Mouse (Mus musculus): ENCODE measurements around the gene Rnf222. TPM values are rescaled to one million over a fixed set of nuclear protein-coding genes. Genes with fewer than 3 reads are reported as not detected.
A peak's percentile ranks its signal among the peaks of the same experiment; 100 is the strongest.

Gene Rnf222
- polyA plus RNA-seq, 1 experiment, result not detected

DNA sequence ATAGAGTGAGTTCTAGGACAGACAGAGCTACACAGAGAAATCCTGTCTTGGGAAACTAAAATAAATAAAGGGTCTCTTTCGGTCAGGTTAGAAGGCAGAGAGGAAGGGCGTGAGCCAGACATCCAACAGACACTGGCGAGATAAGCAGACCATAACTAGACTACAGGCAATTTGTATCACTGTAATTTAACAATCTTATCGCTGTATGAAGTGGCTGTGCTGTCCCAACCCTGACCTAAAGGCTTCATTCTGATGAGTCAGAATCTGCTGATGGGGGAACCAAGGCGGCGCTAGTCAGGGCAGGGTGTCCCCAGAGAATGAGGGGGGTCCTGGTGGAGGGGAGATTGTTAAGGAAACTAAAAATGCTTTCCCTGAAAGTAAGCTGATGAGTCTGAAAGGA is 10.4 kb downstream of the Rnf222 start:
- Histone ChIP-seq H3K36me3 (replicated peaks; ENCODE audit: low read length) (peaks cover 11% of the 10 kb centered on the region), H3K4me3 (replicated peaks) (no peak overlapping the region), H3K4me1 (peaks cover 31% of the 10 kb centered on the region)

DNA sequence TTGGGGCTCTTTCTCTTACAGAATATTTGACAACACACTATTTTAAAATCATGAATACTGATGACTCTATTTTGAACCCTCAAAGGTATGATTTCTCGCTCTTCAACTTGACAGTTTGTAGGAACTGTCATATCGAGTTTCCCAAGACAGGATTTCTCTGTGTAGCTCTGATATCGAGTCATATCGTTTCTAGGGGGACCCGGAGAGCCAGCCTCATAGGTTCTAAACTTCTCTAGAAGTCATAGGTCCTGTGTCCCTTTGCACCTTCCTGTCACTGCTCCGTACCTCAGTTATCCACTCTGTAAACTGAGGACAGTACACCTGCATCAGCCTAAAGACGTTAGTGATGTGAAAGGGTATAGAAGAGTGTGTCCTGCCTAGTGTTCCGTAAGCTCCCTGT is 11.5 kb downstream of the Rnf222 start:
- Histone ChIP-seq H3K27me3 (replicated peaks) (peaks cover 3% of the 10 kb centered on the region), H3K4me1 (peaks cover 31% of the 10 kb centered on the region), H3K4me3 (replicated peaks) (peak overlapping the region; percentile 33), H3K36me3 (replicated peaks; ENCODE audit: low read length) (peaks cover 21% of the 10 kb centered on the region), H3K9me3 (0 out of 2 replicates have a peak, but pooled peaks cover 2% of the 10 kb centered on the region)
- TF ChIP-seq FLI1 (IDR thresholded peaks at IDR 0.05; ENCODE audit: low read length), result no peak
- TF ChIP-seq GATA1 (IDR thresholded peaks at IDR 0.05; ENCODE audit: borderline replicate concordance, low read length), result no peak

More for the DNA sequence above, 10.4 kb downstream of the Rnf222 start:
- H3K9me3 ChIP-seq, result 0 out of 2 replicates have a peak, but pooled peaks cover 2% of the 10 kb centered on the region
- TF ChIP-seq GATA1 (IDR thresholded peaks at IDR 0.05; ENCODE audit: borderline replicate concordance, low read length), result no peak
- TF ChIP-seq FLI1 (IDR thresholded peaks at IDR 0.05; ENCODE audit: low read length), result no peak
- peaks cover 11% of the 10 kb centered on the region for H3K27me3 ChIP-seq (replicated peaks)

DNA sequence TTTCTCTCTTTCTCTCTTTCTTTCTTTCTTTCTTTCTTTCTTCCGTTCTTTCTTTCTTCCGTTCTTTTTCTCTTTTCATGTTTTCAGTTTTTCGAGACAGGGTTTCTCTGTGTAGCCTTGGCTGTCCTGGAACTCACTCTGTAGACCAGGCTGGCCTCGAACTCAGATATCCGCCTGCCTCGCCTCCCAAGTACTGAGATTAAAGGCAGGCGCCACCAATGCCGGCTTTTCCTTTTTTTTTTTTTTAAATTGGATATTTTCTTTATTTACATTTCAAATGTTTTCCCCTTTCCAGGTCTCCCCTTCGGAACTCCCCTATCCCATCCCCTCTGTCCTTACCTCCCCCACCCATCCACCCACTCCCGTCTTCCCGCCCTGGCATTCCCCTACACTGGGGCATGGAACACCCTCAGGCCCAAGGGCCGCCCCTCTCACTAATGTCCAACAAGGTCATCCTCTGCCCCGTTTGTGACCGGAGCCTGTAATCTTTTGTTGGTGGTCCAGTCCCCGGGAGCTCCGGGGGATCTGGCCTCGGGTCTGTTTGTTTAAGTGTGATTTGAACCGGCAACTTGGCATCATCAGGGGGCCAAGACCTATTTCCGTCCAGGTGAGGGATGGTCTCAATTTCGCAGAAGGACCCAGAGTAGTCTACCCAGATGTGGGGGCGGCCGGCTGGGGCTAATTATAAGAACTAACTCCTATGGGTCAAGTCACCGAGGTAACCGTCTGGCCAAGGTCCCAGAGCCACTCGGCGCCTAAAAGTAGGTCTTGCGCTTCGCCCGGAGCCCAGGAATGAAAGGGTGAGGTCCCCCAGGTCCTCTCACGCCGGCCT is 12.4 kb downstream of the Rnf222 start:
- peaks cover 32% of the 10 kb centered on the region for H3K4me1 ChIP-seq
- peaks cover 3% of the 10 kb centered on the region for H3K27me3 ChIP-seq (replicated peaks)
- peaks cover 30% of the 10 kb centered on the region for H3K36me3 ChIP-seq (replicated peaks; ENCODE audit: low read length)
- TF ChIP-seq GATA1 (IDR thresholded peaks at IDR 0.05; ENCODE audit: borderline replicate concordance, low read length) (no peak), FLI1 (IDR thresholded peaks at IDR 0.05; ENCODE audit: low read length) (no peak)
- 0 out of 2 replicates have a peak, but pooled peaks cover 2% of the 10 kb centered on the region for H3K9me3 ChIP-seq
- H3K4me3 ChIP-seq (replicated peaks), result peak overlapping the region; percentile 93

DNA sequence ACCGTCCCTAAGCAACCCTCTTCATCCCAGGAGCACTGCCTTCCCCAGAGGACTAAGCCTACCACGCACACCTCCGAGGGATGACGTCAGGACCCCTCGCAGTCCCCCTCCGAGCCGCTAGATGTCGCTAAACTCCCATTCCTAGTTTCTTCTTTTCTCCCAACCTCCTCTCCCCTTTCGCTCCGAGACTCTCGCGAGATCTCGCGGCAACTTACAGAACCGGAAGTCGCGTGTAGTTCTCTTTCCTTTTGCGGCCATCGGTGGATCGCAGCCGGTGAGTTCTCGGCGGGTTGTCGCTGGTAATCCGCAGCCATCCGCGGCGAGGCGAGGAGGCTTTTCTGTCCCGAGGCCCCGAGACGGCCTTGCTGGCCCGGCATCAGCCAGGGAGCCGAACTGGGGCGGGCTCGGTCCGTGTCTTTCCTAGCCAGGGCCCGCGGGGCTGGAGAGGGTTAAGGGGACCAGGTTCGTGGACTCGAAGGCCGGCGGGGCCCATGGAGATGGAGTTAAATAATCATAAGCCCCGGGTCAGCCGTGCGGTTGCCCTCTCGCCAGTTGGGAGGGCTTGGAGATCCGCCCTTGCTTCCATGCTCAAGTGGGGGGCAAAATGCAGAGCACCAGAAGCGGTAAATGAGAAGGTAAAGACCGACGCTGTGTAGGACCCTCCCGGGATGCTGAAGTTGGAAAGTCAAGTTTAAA is 13.1 kb downstream of the Rnf222 start, which contains the start of gene Rpl26:
Gene Rpl26, plus strand, starts transcription at position 233 of the 696 bp plus-strand sequence.
- Histone ChIP-seq H3K9me3 (0 out of 2 replicates have a peak, but pooled peaks cover 2% of the 10 kb centered on the region), H3K27me3 (replicated peaks) (peaks cover 3% of the 10 kb centered on the region), H3K36me3 (replicated peaks; ENCODE audit: low read length) (peaks cover 38% of the 10 kb centered on the region), H3K4me1 (peaks cover 33% of the 10 kb centered on the region), H3K4me3 (replicated peaks) (peak within 1 kb of the TSS; percentile 93)
- TF ChIP-seq FLI1 (IDR thresholded peaks at IDR 0.05; ENCODE audit: low read length), result peak; percentile 62; the same call in 1 of the 2 replicates
- no peak for TF ChIP-seq GATA1 (IDR thresholded peaks at IDR 0.05; ENCODE audit: borderline replicate concordance, low read length)

DNA sequence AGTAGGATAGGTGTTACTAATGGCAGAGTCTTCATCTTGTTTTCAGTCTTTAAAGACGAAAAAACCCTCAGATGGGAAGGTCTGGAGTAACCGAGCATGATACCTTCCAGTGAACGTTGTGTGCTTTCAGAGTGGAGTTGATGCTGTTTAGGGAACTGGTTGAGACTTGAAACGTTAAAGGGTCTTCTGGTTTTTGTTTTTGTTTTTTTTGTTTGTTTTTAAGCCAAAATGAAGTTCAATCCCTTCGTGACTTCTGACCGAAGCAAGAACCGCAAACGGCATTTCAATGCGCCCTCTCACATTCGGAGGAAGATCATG is 13.7 kb downstream of the Rnf222 start:
- 0 out of 2 replicates have a peak, but pooled peaks cover 2% of the 10 kb centered on the region for H3K9me3 ChIP-seq
- TF ChIP-seq GATA1 (IDR thresholded peaks at IDR 0.05; ENCODE audit: borderline replicate concordance, low read length), result no peak
- no peak for TF ChIP-seq FLI1 (IDR thresholded peaks at IDR 0.05; ENCODE audit: low read length)
- peaks cover 3% of the 10 kb centered on the region for H3K27me3 ChIP-seq (replicated peaks)

DNA sequence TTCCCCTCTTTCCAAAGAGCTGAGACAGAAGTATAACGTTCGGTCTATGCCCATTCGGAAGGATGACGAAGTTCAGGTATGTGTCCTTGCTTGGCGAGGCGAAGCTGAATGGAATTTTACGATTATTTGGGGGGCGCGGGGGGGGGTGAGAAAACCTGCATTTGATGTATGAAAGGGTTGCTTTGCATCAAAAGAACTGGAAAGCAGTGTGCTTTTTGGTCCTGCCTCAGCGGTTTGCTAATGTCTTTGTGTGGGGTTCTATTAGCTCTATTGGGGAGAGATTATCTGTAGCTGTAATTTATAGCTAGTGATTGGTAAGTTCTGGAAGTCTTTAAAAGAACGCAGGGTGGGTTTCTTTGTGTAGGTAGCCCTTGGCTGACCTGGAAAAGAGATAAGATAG is 14.0 kb downstream of the Rnf222 start:
- peaks cover 3% of the 10 kb centered on the region for H3K27me3 ChIP-seq (replicated peaks)
- peak overlapping the region; percentile 90 for H3K4me3 ChIP-seq (replicated peaks)
- peaks cover 46% of the 10 kb centered on the region for H3K36me3 ChIP-seq (replicated peaks; ENCODE audit: low read length)
- H3K4me1 ChIP-seq, result peaks cover 33% of the 10 kb centered on the region
- H3K9me3 ChIP-seq, result no peaks in the 10 kb centered on the region
- no peak for TF ChIP-seq GATA1 (IDR thresholded peaks at IDR 0.05; ENCODE audit: borderline replicate concordance, low read length)
- no peak for TF ChIP-seq FLI1 (IDR thresholded peaks at IDR 0.05; ENCODE audit: low read length)

More for the DNA sequence above, 13.7 kb downstream of the Rnf222 start:
- peaks cover 33% of the 10 kb centered on the region for H3K4me1 ChIP-seq
- peak overlapping the region; percentile 93 for H3K4me3 ChIP-seq (replicated peaks)
- H3K36me3 ChIP-seq (replicated peaks; ENCODE audit: low read length), result peaks cover 43% of the 10 kb centered on the region

DNA sequence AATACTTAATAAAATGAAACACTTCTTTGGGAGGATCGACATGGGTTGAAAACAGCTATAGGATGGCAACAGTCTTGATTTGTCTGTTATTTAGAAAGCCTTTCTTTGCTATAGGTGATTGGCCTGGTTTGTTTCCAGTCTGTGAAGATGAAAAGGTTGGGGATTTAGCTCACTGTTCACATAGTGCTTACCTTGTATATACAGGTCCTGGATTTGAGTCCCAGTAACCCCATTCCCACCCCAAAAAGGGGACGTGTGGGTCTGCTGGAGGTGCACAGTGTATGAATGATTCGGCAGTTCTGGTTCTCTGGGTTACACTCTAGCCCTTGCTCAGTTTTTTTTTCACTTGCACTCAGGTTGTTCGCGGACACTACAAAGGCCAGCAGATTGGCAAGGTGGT is 14.5 kb downstream of the Rnf222 start:
- Histone ChIP-seq H3K4me1 (peaks cover 33% of the 10 kb centered on the region), H3K27me3 (replicated peaks) (peaks cover 3% of the 10 kb centered on the region), H3K36me3 (replicated peaks; ENCODE audit: low read length) (peaks cover 48% of the 10 kb centered on the region), H3K9me3 (no peaks in the 10 kb centered on the region), H3K4me3 (replicated peaks) (peak overlapping the region; percentile 90)
- TF ChIP-seq FLI1 (IDR thresholded peaks at IDR 0.05; ENCODE audit: low read length) (no peak), GATA1 (IDR thresholded peaks at IDR 0.05; ENCODE audit: borderline replicate concordance, low read length) (no peak)

DNA sequence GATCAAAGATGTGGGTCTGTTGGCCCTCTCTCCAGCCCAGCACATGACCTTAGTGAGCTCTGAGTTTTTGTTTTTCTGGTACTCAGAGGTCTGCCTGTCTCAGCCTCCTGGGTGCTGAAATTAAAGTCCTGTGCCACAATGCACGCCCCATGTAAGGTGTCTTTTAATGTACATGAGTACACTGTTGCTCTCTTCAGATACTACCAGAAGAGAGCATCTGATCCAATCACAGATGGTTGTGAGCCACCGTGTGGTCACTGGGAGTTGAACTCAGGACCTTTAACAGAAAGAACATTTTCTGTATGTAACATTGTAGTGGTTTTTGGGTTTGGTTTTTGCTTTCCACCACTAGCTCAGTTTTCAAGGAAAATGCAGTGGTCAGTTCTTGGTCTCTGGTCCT is 15.4 kb downstream of the Rnf222 start:
- Histone ChIP-seq H3K4me1 (peaks cover 29% of the 10 kb centered on the region), H3K4me3 (replicated peaks) (no peak overlapping the region), H3K27me3 (replicated peaks) (peaks cover 4% of the 10 kb centered on the region), H3K9me3 (no peaks in the 10 kb centered on the region), H3K36me3 (replicated peaks; ENCODE audit: low read length) (peaks cover 48% of the 10 kb centered on the region)
- TF ChIP-seq GATA1 (IDR thresholded peaks at IDR 0.05; ENCODE audit: borderline replicate concordance, low read length), result no peak
- no peak for TF ChIP-seq FLI1 (IDR thresholded peaks at IDR 0.05; ENCODE audit: low read length)

DNA sequence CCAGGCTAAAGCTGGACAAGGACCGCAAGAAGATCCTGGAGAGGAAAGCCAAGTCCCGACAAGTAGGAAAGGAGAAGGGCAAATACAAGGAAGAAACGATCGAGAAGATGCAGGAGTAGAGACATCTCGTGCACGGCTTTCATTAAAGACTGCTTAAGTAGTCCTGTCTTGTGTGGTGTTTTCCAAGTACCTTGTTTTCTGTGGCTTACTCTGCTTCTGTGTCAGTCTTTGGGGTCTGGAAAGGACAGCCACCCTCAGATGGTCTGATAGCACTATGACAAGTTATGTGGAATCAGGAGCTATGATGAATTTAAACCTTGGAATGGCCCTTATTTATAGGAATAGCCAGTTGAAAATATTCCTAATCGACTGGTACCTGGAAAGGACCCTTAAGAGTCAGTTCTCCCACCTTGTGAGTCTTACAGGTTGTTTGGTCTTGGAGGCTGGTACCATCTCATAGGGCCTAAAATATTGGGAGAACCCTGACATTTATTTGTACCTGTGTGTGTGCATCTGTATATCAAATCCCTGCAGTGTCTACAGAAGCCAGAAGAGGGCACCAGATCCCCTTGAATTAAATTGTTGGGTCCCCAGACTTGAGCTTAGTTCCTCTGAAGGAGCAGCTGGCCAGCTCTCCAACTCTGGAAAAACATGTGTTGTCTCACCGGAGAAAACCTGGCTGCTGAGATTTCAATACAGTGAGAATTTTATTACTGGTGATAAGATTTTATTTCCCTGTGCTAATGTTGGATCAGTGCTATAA is 16.2 kb downstream of the Rnf222 start:
- TF ChIP-seq GATA1 (IDR thresholded peaks at IDR 0.05; ENCODE audit: borderline replicate concordance, low read length) (no peak), FLI1 (IDR thresholded peaks at IDR 0.05; ENCODE audit: low read length) (no peak)
- Histone ChIP-seq H3K4me3 (replicated peaks) (no peak overlapping the region), H3K27me3 (replicated peaks) (peaks cover 8% of the 10 kb centered on the region), H3K36me3 (replicated peaks; ENCODE audit: low read length) (peaks cover 48% of the 10 kb centered on the region), H3K4me1 (peaks cover 23% of the 10 kb centered on the region), H3K9me3 (no peaks in the 10 kb centered on the region)
